Mouse (Mus musculus) Patski (cell line): ENCODE results near the gene Grk6. TPM values are rescaled to one million over a fixed set of nuclear protein-coding genes. Genes with fewer than 3 reads are reported as not detected.
A peak's percentile ranks its signal among the peaks of the same experiment; 100 is the strongest.

Experiments used
- ATAC-seq: fragments of 100-300 bp; one replicate; pipeline ENCODE4 v1.8.0; 2021
- CTCF ChIA-PET: fragments of 350-600 bp; sonication (Branson Sonifier 250); formaldehyde crosslinking; loops from one replicate; lab custom pipeline; 2022; ENCODE audit warnings: inconsistent platforms; lab: Charles Lee
- POLR2A ChIA-PET: fragments of 350-600 bp; sonication (Branson Sonifier 250); formaldehyde crosslinking; loops from one replicate; lab custom pipeline; 2022; ENCODE audit warnings: antibody characterized with exemption, inconsistent platforms; lab: Charles Lee
- DNase-seq: peaks from one replicate; pipeline ENCODE4 v3.0.0-alpha.2; 2011; ENCODE audit warnings: low read depth, low spot score
- H3K27me3 ChIP-seq: fragments of 371-371 bp; one replicate; pipeline ENCODE4 v1.5.1; 2021
- CTCF ChIP-seq: fragments of 100-300 bp; IDR thresholded peaks from one replicate; pipeline ENCODE4 v1.5.1; 2021
- in situ Hi-C: fragments of 300-500 bp; cut with MboI; formaldehyde crosslinking; loops from 3 replicates; pipeline ENCODE4 v1.11.1; 2018; ENCODE audit warnings: low pct_unique_long_range_greater_than_20kb, mixed read lengths
- polyA plus RNA-seq: library from polyadenylated mRNA; unstranded; gene quantifications from one replicate; pipeline ENCODE4 v1.2.3, GENCODE M21; 2021

The Grk6 gene
- polyA plus RNA-seq, result 54.6 TPM

GRCm38 (mm10) chr13:55444937-55445315 is at the start of gene Grk6:
Gene Grk6 (plus strand): TSS chr13:55445072.
- ChIA-PET CTCF (interaction anchor here (1.2 to 1.6 kb wide), 2 partner anchors 16 to 25 kb away, joined by 4 to 7 read pairs; no protein-coding TSS in a partner anchor), POLR2A (interaction anchor here (0.5 to 2.8 kb wide), 5 partner anchors 19 to 659 kb away, joined by 3 to 9 read pairs (median 4); partner anchors contain the start of gene Prr7)
- in situ Hi-C loops, result no loop called here
- no peak for TF ChIP-seq CTCF
- peak; percentile 97 for DNase-seq
- H3K27me3 ChIP-seq, result no peaks in the 10 kb centered on the region
- ATAC-seq, result peak; percentile 85

DNA sequence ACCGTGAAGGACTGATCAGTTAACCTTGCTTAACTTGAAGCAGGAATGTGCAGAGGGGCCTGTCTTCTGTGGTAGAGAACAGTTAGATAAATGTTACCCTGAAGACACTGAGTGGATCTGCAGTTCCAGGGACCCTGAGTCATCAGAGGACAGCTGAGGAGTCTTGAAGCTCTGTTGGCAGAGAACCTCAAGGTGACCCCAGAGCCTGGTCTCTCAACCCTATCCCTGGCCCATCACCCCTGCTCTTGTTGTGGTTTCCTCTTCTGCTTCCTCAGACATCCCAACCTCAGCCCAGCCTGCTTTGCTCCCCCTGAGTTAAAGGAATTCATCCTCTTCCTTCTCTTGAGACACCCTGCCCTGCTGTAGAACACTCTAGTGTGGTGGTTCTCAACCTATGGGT is 46.8 kb upstream of the Grk6 start, which contains the start of gene Slc34a1:
Slc34a1 (plus strand) TSS at position 100 of the 400 bp plus-strand sequence.
- ATAC-seq (no peak), DNase-seq (no peak)
- POLR2A ChIA-PET, result no interaction called here
- H3K27me3 ChIP-seq, result peaks cover 27% of the 10 kb centered on the region
- no peak for TF ChIP-seq CTCF
- CTCF ChIA-PET, result no interaction called here
- in situ Hi-C loops, result no loop called here

GRCm38 (mm10) chr13:55399300-55400038 is 45.4 kb upstream of the Grk6 start:
- TF ChIP-seq CTCF, result no peak
- ChIA-PET POLR2A (no interaction called here), CTCF (interaction anchor here (1.0 kb wide), 1 partner anchor 14 kb away, joined by 3 read pairs; no protein-coding TSS in a partner anchor)
- ATAC-seq, result no peak
- H3K27me3 ChIP-seq, result peaks cover 32% of the 10 kb centered on the region
- DNase-seq, result no peak
- in situ Hi-C loops, result no loop called here

- in situ Hi-C loops, result no loop called here
- H3K27me3 ChIP-seq, result peaks cover 30% of the 10 kb centered on the region
- ChIA-PET CTCF (interaction anchor here (1.0 kb wide), 1 partner anchor 15 kb away, joined by 3 read pairs; no protein-coding TSS in a partner anchor), POLR2A (no interaction called here)
- DNase-seq, result no peak
- no peak for ATAC-seq
- TF ChIP-seq CTCF, result no peak
These were observed 44.9 kb upstream of the Grk6 start for GRCm38 (mm10) chr13:55400039-55400346.

GRCm38 (mm10) chr13:55403266-55403665 is 41.6 kb upstream of the Grk6 start:
- POLR2A ChIA-PET, result interaction anchor here (0.6 kb wide), 1 partner anchor 822 kb away, joined by 3 read pairs; no protein-coding TSS in a partner anchor
- in situ Hi-C loops, result no loop called here
- TF ChIP-seq CTCF, result no peak
- no peak for DNase-seq
- CTCF ChIA-PET, result interaction anchor here (1.0 to 5.3 kb wide), 5 partner anchors 8 to 112 kb away, joined by 3 to 30 read pairs (median 4); no protein-coding TSS in a partner anchor
- no peak for ATAC-seq
- peaks cover 24% of the 10 kb centered on the region for H3K27me3 ChIP-seq

DNA sequence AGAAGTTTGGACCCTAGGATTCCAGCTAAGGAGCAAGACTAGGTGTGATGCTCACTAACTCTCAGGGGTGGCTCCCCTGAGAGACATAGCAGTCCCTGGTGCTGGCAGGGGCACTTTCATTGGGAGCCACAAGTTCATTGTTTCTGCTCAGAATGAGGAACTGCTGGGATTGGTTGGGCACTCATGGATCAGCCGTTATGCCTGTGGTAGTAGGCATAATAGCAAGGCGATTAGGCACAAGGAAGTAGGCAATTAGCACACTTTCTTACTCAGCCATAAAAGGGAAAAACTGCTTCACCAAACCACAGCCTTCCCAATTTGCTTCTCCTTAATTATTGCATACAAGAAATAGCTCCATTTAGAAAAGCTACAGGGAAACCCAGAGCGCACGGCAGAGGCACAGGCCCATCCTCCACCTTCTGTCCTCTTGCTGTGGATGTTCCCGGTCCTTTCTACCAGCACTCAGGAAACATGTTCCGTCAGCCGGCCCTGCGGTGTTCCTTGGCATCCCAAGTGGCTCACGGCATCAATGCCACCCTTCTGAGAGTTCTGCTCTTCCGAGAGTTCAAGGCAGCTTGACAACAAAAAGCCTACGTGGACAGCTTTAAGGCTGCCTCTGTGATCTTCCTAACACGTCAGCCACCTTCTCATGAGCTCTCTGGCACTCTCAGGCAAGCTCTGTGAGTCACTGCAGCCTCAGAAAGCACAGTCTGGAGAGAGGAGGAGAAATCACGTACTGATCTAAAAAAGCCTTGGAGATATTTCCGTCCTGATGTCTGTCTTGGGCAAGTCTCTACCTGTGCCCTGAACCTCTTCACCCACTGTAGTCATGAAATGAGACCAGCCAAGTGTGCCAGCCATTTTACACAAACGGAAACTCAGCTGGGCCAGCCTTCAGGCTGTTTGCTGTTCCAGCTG is 40.7 kb upstream of the Grk6 start:
- ATAC-seq (no peak), DNase-seq (no peak)
- peaks cover 24% of the 10 kb centered on the region for H3K27me3 ChIP-seq
- ChIA-PET POLR2A (interaction anchor here (0.6 to 1.3 kb wide), 2 partner anchors 133 to 821 kb away, joined by 3 read pairs; no protein-coding TSS in a partner anchor), CTCF (interaction anchor here (0.7 to 5.3 kb wide), 11 partner anchors 8 to 117 kb away, joined by 3 to 30 read pairs (median 3); partner anchors contain the start of genes Pdlim7 and Prr7)
- in situ Hi-C loops, result no loop called here
- TF ChIP-seq CTCF, result no peak

DNA sequence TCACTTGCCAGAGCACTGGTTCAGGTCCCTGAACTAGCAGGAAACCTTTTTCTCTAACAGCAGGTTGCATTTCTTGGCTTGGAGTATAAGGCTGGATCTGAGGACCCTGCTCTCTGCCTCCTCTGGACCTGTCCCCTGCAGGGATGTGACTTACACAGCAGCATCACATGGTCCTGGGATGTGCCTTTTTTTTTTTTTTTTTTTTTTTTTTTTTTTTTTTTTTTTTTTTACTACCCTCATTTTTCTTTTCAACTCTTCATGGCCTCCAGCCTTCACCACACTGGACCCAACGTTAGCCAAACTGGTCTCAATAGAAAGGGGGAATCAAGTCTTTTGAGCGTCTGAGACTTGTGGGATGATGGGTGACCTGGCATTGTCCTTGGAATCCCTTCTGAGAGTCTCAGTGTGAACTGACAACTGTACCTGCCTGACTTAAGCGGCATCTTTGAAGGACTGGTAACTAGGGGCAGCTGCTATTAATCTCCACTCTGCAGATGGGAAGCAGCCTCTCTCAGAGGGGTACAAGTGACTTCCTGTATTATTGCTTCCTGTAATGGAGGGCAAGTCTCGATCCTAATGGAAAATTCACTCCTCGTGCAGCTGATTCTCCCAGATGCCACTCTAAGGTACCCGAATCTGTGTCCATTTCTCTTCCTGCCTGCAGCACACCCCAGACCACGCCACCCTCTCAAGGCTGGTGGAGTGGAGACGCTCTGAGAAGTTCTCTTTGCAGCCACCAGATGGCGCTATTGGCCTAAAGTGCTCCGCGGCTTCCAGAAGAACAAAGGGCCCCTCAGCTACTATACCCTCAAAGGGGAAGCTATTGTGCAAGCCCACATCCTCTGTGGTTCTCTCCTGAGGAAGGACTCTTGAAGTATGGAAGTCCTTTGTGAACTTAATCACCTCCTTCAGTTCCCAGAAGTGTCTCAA is 39.8 kb upstream of the Grk6 start:
- peak; percentile 89 for TF ChIP-seq CTCF
- ATAC-seq (peak; percentile 17), DNase-seq (peak; percentile 4)
- POLR2A ChIA-PET, result interaction anchor here (0.6 to 1.3 kb wide), 2 partner anchors 10 to 132 kb away, joined by 3 read pairs; no protein-coding TSS in a partner anchor
- peaks cover 18% of the 10 kb centered on the region for H3K27me3 ChIP-seq
- in situ Hi-C loops, result loop anchor here (5.0 kb wide), 2 partner anchors 62 to 112 kb away; no protein-coding TSS in a partner anchor
- CTCF ChIA-PET, result interaction anchor here (0.6 to 5.3 kb wide), 19 partner anchors 8 to 120 kb away, joined by 3 to 30 read pairs (median 4); partner anchors contain the start of genes Pdlim7 and Prr7

- CTCF ChIA-PET, result interaction anchor here (0.8 to 5.3 kb wide), 16 partner anchors 8 to 120 kb away, joined by 3 to 30 read pairs (median 4); partner anchors contain the start of genes Pdlim7 and Prr7
- H3K27me3 ChIP-seq, result peaks cover 10% of the 10 kb centered on the region
- no peak for TF ChIP-seq CTCF
- POLR2A ChIA-PET, result interaction anchor here (0.6 to 1.3 kb wide), 2 partner anchors 11 to 131 kb away, joined by 3 read pairs; no protein-coding TSS in a partner anchor
- in situ Hi-C loops, result loop anchor here (5.0 kb wide), 2 partner anchors 61 to 111 kb away; no protein-coding TSS in a partner anchor
- ATAC-seq, result no peak
- DNase-seq, result no peak
These were observed 39.0 kb upstream of the Grk6 start for GRCm38 (mm10) chr13:55405783-55406390.

GRCm38 (mm10) chr13:55407341-55407740 is 37.5 kb upstream of the Grk6 start:
- ATAC-seq, result no peak
- ChIA-PET POLR2A (no interaction called here), CTCF (interaction anchor here (0.9 to 2.0 kb wide), 4 partner anchors 60 to 118 kb away, joined by 3 to 6 read pairs (median 4); no protein-coding TSS in a partner anchor)

More at GRCm38 (mm10) chr13:55407341-55407740, 37.5 kb upstream of the Grk6 start:
- DNase-seq, result no peak
- peaks cover 9% of the 10 kb centered on the region for H3K27me3 ChIP-seq
- in situ Hi-C loops, result loop anchor here (5.0 kb wide), 2 partner anchors 60 to 110 kb away; no protein-coding TSS in a partner anchor
- TF ChIP-seq CTCF, result no peak
